Mouse (Mus musculus) kidney, postnatal 4 days (tissue): Measurements from ENCODE around the gene Smg1.

Experiments
- DNase-seq, 2 experiments: peaks; one replicate each; pipeline ENCODE4 v3.0.0; 2021; ENCODE audit warnings: mixed read lengths in 2 of 2

Gene Smg1

GRCm38 (mm10) chr7:118102678-118103461 is 140.6 kb downstream of the Smg1 start:
- DNase-seq: peak; percentile 18 to 19

- DNase-seq: peak; percentile 27 to 53
Measured at GRCm38 (mm10) chr7:118102231-118102630, 141.2 kb downstream of the Smg1 start.

- DNase-seq: no peak
Measured at GRCm38 (mm10) chr7:118097615-118098014, 145.9 kb downstream of the Smg1 start.
